Mouse (Mus musculus) liver, embryonic 14.5 days (tissue): ENCODE measurements around the gene Cand1.

Experiments used
- CTCF ChIP-seq: IDR thresholded peaks from 2 replicates; pipeline ENCODE4 v1.5.1; 2016; ENCODE audit warnings: antibody characterized with exemption, low read depth, control low read depth
- EP300 ChIP-seq: IDR thresholded peaks from 2 replicates; pipeline ENCODE4 v1.6.1; 2016; ENCODE audit warnings: antibody characterized with exemption, low read depth

GRCm38 (mm10) chr10:119198186-119198880 lies 41.5 kb downstream of the Cand1 start:
- TF ChIP-seq CTCF: no peak
- TF ChIP-seq EP300: no peak
